Mouse (Mus musculus) CH12.LX (cell line): ENCODE results near the gene Gm11042.

Experiments used
- CTCF ChIP-seq, 2 experiments: IDR thresholded peaks in 1 of 2; conservative IDR thresholded peaks in 1 of 2; 2 replicates each; pipeline ENCODE4 v1.5.1; 2011 to 2012; ENCODE audit warnings: low read depth in 2 of 2, low read length in 2 of 2, improper control_type of control experiment in 1 of 2, inconsistent platforms in 1 of 2, mild to moderate bottlenecking in 1 of 2, moderate library complexity in 1 of 2
- E2F4 ChIP-seq: IDR thresholded peaks from 2 replicates; pipeline ENCODE4 v1.6.1; 2011; ENCODE audit warnings: low read depth, low read length, improper control_type of control experiment; ENCODE audit not compliant: insufficient replicate concordance
- EP300 ChIP-seq: IDR thresholded peaks from 2 replicates; pipeline ENCODE4 v1.6.1; 2011; ENCODE audit warnings: low read length, improper control_type of control experiment
- ETS1 ChIP-seq: conservative IDR thresholded peaks from 2 replicates; pipeline ENCODE4 v1.6.1; 2012; ENCODE audit warnings: low read depth, mild to moderate bottlenecking, inconsistent platforms, low read length, improper control_type of control experiment, moderate library complexity
- GABPA ChIP-seq: IDR thresholded peaks from 2 replicates; pipeline ENCODE4 v1.6.1; 2012; ENCODE audit warnings: low read depth, low read length, improper control_type of control experiment, inconsistent platforms; ENCODE audit not compliant: insufficient replicate concordance
- MAFK ChIP-seq: IDR thresholded peaks from 2 replicates; pipeline ENCODE4 v1.6.1; 2011; ENCODE audit warnings: low read length, improper control_type of control experiment; ENCODE audit not compliant: insufficient replicate concordance
- NELFE ChIP-seq: IDR thresholded peaks from 2 replicates; pipeline ENCODE4 v1.6.1; 2011; ENCODE audit warnings: low read depth, low read length, improper control_type of control experiment
- POLR2A ChIP-seq: IDR thresholded peaks from 2 replicates; pipeline ENCODE4 v1.6.1; 2011; ENCODE audit warnings: low read depth, mild to moderate bottlenecking, improper control_type of control experiment, low read length
- RCOR1 ChIP-seq: conservative IDR thresholded peaks from 2 replicates; pipeline ENCODE4 v1.6.1; 2012; ENCODE audit warnings: low read depth, mild to moderate bottlenecking, inconsistent platforms, low read length, improper control_type of control experiment
- SMC3 ChIP-seq: IDR thresholded peaks from 2 replicates; pipeline ENCODE4 v1.6.1; 2011; ENCODE audit warnings: low read depth, low read length, improper control_type of control experiment
- TCF12 ChIP-seq: IDR thresholded peaks from 2 replicates; pipeline ENCODE4 v1.6.1; 2014; ENCODE audit warnings: low read depth, mild to moderate bottlenecking, inconsistent platforms, low read length, improper control_type of control experiment
- UBTF ChIP-seq: IDR thresholded peaks from 2 replicates; pipeline ENCODE4 v1.6.1; 2012; ENCODE audit warnings: low read depth, mild to moderate bottlenecking, inconsistent platforms, low read length, improper control_type of control experiment, moderate library complexity
- USF1 ChIP-seq: IDR thresholded peaks from 2 replicates; pipeline ENCODE4 v1.6.1; 2014; ENCODE audit warnings: low read depth, mild to moderate bottlenecking, inconsistent platforms, low read length, improper control_type of control experiment
- ZNF384 ChIP-seq: IDR thresholded peaks from 2 replicates; pipeline ENCODE4 v1.6.1; 2012; ENCODE audit warnings: low read depth, low read length, improper control_type of control experiment, inconsistent platforms

GRCm38 (mm10) chr12:74272545-74272944 lies 43.6 kb downstream of the Gm11042 start:
- TF ChIP-seq ZNF384 (no peak), MAFK (no peak), UBTF (no peak), ETS1 (no peak), POLR2A (no peak), E2F4 (no peak), EP300 (no peak), RCOR1 (no peak), CTCF (conservative IDR thresholded peaks at IDR 0.05 in 1 of 2, IDR thresholded peaks at IDR 0.05 in 1 of 2; ENCODE audit: low read depth in 2 of 2, low read length in 2 of 2) (no peak), GABPA (no peak), TCF12 (no peak), SMC3 (no peak), NELFE (no peak), USF1 (no peak)
